Mouse (Mus musculus) Patski (cell line): ENCODE results near the gene Col25a1. TPM values are rescaled to one million over a fixed set of nuclear protein-coding genes. Genes with fewer than 3 reads are reported as not detected.

Source experiments
- ATAC-seq: fragments of 100-300 bp; one replicate; pipeline ENCODE4 v1.8.0; 2021
- CTCF ChIA-PET: fragments of 350-600 bp; sonication (Branson Sonifier 250); formaldehyde crosslinking; loops from one replicate; lab custom pipeline; 2022; ENCODE audit warnings: inconsistent platforms; lab: Charles Lee
- POLR2A ChIA-PET: fragments of 350-600 bp; sonication (Branson Sonifier 250); formaldehyde crosslinking; loops from one replicate; lab custom pipeline; 2022; ENCODE audit warnings: antibody characterized with exemption, inconsistent platforms; lab: Charles Lee
- DNase-seq: peaks from one replicate; pipeline ENCODE4 v3.0.0-alpha.2; 2011; ENCODE audit warnings: low read depth, low spot score
- H3K27me3 ChIP-seq: fragments of 371-371 bp; one replicate; pipeline ENCODE4 v1.5.1; 2021
- CTCF ChIP-seq: fragments of 100-300 bp; IDR thresholded peaks from one replicate; pipeline ENCODE4 v1.5.1; 2021
- in situ Hi-C: fragments of 300-500 bp; cut with MboI; formaldehyde crosslinking; loops from 3 replicates; pipeline ENCODE4 v1.11.1; 2018; ENCODE audit warnings: low pct_unique_long_range_greater_than_20kb, mixed read lengths
- polyA plus RNA-seq: library from polyadenylated mRNA; unstranded; gene quantifications from one replicate; pipeline ENCODE4 v1.2.3, GENCODE M21; 2021

Gene Col25a1
- polyA plus RNA-seq, 1 experiment from 2014 or later, result 0.03 TPM

- POLR2A ChIA-PET, result no interaction called here
These were observed 298.8 kb downstream of the Col25a1 start for GRCm38 (mm10) chr3:130430052-130430451.

GRCm38 (mm10) chr3:130432818-130433217 is 301.5 kb downstream of the Col25a1 start:
- CTCF ChIA-PET, result no interaction called here
- TF ChIP-seq CTCF, result no peak
- in situ Hi-C loops, result no loop called here
- no peaks in the 10 kb centered on the region for H3K27me3 ChIP-seq
- POLR2A ChIA-PET, result interaction anchor here (0.5 kb wide), 1 partner anchor 284 kb away, joined by 3 read pairs; no protein-coding TSS in a partner anchor
- no peak for DNase-seq
- ATAC-seq, result no peak

More at GRCm38 (mm10) chr3:130430052-130430451, 298.8 kb downstream of the Col25a1 start:
- TF ChIP-seq CTCF, result no peak
- DNase-seq (no peak), ATAC-seq (no peak)
- CTCF ChIA-PET, result interaction anchor here (1.7 kb wide), 1 partner anchor 18 kb away, joined by 5 read pairs; no protein-coding TSS in a partner anchor
- in situ Hi-C loops, result no loop called here
- no peaks in the 10 kb centered on the region for H3K27me3 ChIP-seq

DNA sequence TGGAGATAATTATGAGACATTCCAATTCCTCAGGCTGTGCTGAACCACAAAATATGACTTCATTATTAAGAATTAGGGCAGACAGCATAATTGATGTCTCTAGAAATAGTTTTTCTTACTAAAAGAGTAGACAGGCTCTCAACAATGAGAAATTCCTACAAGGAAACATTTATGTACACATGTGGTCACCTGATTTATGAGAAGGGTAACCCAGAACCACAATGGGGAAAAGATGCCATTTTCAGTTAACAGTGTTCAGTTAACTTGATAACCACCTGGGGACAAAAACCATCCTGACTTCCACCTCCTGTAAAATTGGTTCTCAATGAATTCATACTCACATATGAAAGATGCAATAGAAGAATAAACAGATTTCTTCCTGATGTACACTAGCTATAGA is 305.7 kb downstream of the Col25a1 start:
- ATAC-seq (no peak), DNase-seq (no peak)
- no peak for TF ChIP-seq CTCF
- in situ Hi-C loops, result no loop called here
- POLR2A ChIA-PET, result no interaction called here
- CTCF ChIA-PET, result interaction anchor here (1.8 kb wide), 1 partner anchor 9 kb away, joined by 3 read pairs; no protein-coding TSS in a partner anchor
- no peaks in the 10 kb centered on the region for H3K27me3 ChIP-seq

GRCm38 (mm10) chr3:130439767-130440166 is 308.5 kb downstream of the Col25a1 start:
- no peak for TF ChIP-seq CTCF
- H3K27me3 ChIP-seq, result no peaks in the 10 kb centered on the region
- POLR2A ChIA-PET, result no interaction called here
- DNase-seq (no peak), ATAC-seq (no peak)
- CTCF ChIA-PET, result no interaction called here
- in situ Hi-C loops, result no loop called here

DNA sequence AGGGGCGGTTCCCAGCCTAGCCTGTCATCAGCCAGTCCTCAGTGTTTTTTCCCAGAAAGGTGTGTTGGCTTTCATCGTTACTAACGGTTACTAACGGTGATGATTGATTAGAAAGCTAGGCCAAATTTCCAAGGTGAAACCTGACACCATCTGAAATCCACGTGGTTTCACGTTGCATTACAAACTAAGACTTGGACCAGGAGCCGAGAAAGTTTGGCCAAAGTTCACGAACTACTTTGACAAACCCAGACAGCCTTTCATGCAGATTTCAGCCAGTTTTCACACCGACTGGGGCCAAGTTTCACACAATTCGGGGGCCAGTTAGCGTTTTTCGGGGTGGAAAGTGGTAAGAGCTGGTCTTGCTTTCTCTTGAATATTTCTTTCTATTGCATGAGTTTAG is 309.4 kb downstream of the Col25a1 start:
- in situ Hi-C loops, result no loop called here

DNA sequence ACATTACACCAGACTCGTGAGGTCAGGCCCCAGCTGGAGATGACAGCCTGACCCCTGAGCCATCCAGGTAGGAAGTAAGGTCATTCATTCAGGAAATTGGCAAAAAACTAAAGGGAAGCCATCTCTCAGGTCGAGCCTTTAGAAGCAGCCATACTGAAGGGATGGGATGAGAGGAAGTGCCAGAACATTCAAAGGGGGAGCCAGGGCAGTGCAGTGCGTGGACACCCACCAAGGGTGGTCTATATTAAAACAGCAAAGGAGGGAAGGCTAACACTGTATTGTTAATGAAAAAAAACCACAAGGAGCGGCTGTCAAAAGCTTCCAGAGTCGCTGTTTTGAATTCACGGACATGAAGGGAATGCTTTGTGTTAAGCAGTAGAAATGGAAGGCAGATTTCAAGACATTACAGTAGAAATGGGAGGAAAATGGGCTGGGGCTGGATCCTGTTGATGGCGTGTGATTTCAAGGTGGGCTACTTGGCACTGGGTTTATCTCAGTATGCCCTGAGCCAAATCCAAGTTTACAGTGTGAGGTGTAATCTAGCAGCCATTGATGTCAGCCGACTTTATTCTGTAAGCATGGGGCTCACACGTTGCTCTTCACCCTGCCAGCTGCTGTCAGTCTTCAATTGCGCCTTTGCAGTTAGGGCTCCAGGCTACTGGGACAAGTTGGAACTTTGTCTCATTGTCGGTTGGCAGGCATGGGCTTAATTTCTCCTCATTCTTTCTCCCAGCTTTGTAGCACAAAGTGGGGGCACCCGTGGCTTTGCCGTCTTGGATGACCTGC is 312.7 kb downstream of the Col25a1 start:
- ATAC-seq (no peak), DNase-seq (no peak)
- ChIA-PET CTCF (no interaction called here), POLR2A (no interaction called here)
- in situ Hi-C loops, result no loop called here
- TF ChIP-seq CTCF, result no peak
- H3K27me3 ChIP-seq, result peaks cover 6% of the 10 kb centered on the region

More for the DNA sequence above, 309.4 kb downstream of the Col25a1 start:
- TF ChIP-seq CTCF, result no peak
- H3K27me3 ChIP-seq, result no peaks in the 10 kb centered on the region
- ATAC-seq, result no peak
- ChIA-PET CTCF (no interaction called here), POLR2A (no interaction called here)
- DNase-seq, result no peak

- no peak for TF ChIP-seq CTCF
- no peak for ATAC-seq
- ChIA-PET CTCF (interaction anchor here (1.8 kb wide), 1 partner anchor 12 kb away, joined by 4 read pairs; no protein-coding TSS in a partner anchor), POLR2A (interaction anchor here (0.6 kb wide), 2 partner anchors 74 to 617 kb away, joined by 3 read pairs; no protein-coding TSS in a partner anchor)
- no peak for DNase-seq
- peaks cover 6% of the 10 kb centered on the region for H3K27me3 ChIP-seq
- in situ Hi-C loops, result no loop called here
These were observed 318.6 kb downstream of the Col25a1 start for GRCm38 (mm10) chr3:130449864-130450263.

DNA sequence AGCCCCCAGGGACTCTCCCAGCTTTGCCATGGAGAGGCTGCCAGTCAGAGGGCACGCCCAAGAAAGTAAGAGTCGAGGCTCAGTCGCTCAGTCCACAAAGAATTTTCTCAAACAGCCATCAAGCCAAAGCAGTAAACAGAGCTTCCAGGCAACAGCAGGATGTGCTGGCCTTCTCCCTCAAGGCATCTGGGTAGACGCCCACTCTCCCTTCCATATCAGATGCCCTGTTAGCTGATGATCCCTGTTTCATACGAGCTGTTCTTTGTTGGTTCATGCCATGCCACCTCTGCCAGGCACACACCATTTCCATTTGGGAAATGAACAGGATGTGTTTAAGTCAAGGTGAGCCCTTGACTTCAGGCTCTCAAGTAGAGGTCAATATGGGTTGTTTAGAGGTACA is 334.1 kb downstream of the Col25a1 start:
- CTCF ChIA-PET, result interaction anchor here (1.0 kb wide), 1 partner anchor 94 kb away, joined by 4 read pairs; no protein-coding TSS in a partner anchor
- in situ Hi-C loops, result no loop called here
- POLR2A ChIA-PET, result no interaction called here

GRCm38 (mm10) chr3:130473211-130473768 is 342.0 kb downstream of the Col25a1 start:
- CTCF ChIA-PET, result interaction anchor here (0.8 kb wide), 1 partner anchor 9 kb away, joined by 3 read pairs; no protein-coding TSS in a partner anchor
- POLR2A ChIA-PET, result no interaction called here
- no peak for ATAC-seq
- no peaks in the 10 kb centered on the region for H3K27me3 ChIP-seq
- in situ Hi-C loops, result no loop called here
- no peak for DNase-seq
- no peak for TF ChIP-seq CTCF

More for the DNA sequence above, 334.1 kb downstream of the Col25a1 start:
- DNase-seq, result no peak
- no peak for TF ChIP-seq CTCF
- no peaks in the 10 kb centered on the region for H3K27me3 ChIP-seq
- no peak for ATAC-seq

DNA sequence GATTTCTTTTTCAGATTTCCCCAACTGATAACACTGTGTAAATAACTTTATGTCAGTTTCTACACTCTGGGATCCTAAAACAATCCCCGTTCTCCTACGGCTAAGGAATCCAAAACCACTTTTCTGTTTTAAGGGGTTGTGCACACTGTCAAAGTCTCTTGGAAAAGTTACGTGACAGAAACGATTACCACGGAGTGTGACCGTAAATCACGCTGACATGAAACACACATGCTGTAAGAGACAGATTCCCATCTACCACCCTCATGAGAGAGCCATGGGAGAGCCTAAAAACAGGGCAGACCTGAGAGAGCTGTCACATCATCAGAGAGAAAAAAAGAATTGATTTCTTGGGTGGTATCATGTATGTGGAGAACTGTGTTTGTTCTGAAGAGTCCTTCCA is 342.7 kb downstream of the Col25a1 start:
- POLR2A ChIA-PET, result no interaction called here
- no peak for TF ChIP-seq CTCF
- DNase-seq (no peak), ATAC-seq (no peak)
- in situ Hi-C loops, result no loop called here
- H3K27me3 ChIP-seq, result no peaks in the 10 kb centered on the region
- CTCF ChIA-PET, result interaction anchor here (0.8 kb wide), 1 partner anchor 10 kb away, joined by 3 read pairs; no protein-coding TSS in a partner anchor

GRCm38 (mm10) chr3:130482513-130482912 is 351.2 kb downstream of the Col25a1 start:
- ATAC-seq, result no peak
- in situ Hi-C loops, result no loop called here
- H3K27me3 ChIP-seq, result peaks cover 4% of the 10 kb centered on the region
- DNase-seq, result no peak
- TF ChIP-seq CTCF, result no peak
- CTCF ChIA-PET, result no interaction called here
- POLR2A ChIA-PET, result no interaction called here
